Mouse (Mus musculus) neutrophil, adult 5-6 weeks (primary cell): Measurements from ENCODE around the gene Kdm2b. TPM values are rescaled to one million over a fixed set of nuclear protein-coding genes. Genes with fewer than 3 reads are reported as not detected.

Experiments
- ATAC-seq: fragments of 151-379, 151-347 bp; 2 replicates; pipeline ENCODE4 v1.8.0; 2017; ENCODE audit warnings: mild to moderate bottlenecking, moderate TSS enrichment; ENCODE audit not compliant: insufficient number of reproducible peaks, poor library complexity, low FRiP score, severe bottlenecking; ENCODE audit errors: extremely low read depth
- total RNA-seq: library from RNA; stranded (forward); fragments of 200-1000 nt; gene quantifications from 2 replicates; pipeline ENCODE4 v1.2.3, GENCODE M21; 2017

The Kdm2b gene
- total RNA-seq, 1 experiment from 2014 or later: 27.4 TPM

DNA sequence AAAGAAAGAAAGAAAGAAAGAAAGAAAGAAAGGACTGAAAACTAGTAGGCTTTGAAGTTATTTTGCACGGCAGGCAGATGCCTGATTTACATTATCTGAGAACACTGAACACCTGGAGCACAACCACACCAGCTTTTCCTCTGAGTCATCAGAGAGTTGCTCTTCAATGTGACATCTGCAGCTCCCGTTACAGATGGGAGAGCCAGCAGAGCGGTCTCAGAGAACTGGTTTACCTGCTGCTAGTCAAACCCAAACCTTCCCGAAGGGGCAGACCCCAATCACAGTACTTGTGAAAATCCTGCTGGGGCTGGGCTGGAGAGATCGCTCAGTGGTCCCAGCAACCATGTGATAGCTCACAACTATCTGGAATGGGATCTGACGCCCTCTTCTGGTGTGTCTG is 165.2 kb downstream of the Kdm2b start:
- ATAC-seq: no peak

DNA sequence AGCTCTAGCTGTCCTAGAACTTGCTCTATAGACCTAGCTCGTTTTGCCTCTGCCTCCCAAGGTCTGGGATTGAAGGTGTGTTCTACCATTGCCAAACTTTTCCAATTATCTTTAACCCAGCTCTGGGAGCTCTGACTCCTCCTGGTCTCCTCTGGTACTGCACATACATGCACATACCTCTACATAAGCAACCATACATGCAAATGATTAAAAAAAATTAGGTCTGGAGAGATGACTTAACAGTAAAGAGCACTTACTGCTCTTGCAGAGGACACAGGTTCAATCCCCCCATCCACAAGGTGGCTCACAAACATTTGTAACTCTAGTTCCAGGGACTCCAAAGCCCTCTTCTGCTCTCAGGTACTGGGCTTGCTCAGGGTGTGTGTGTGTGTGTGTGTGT is 165.6 kb downstream of the Kdm2b start:
- no peak for ATAC-seq

DNA sequence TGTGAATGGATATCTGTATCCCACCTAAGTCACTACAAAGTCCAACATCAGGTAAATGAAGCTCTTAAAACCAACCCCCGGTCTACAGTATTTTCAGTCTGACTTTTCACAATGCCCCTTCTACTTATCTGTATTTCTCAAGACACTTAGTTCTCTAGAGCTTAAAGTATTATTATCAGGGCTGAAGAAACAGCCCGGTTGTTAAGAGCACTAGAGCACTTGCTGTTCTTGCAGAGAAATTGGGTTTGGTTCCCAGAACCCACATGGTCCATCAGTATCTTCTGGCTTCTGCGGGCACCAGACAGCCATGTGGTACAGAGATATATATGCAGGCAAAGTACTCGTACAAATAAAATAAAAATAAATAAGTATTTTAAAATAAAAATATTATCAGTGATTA is 167.2 kb downstream of the Kdm2b start:
- no peak for ATAC-seq

DNA sequence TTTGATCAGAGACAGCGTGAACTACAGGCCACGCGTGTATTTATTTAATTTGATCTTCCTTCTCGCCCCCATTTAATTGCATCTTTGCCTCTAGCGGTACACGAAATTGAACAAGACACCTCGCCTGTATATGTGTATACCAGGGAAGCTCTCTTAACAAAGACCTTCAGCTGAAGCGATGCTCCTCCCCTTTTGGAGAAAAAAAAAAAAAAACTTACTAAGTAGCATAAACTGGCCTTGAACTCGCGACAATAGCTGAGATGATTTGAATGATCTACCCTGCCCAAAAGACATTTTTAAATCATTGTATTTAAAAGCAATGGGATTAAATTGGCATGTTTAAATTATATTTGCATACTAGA is 168.1 kb downstream of the Kdm2b start:
- ATAC-seq: peak; percentile 10; the same call in 1 of the 2 replicates

DNA sequence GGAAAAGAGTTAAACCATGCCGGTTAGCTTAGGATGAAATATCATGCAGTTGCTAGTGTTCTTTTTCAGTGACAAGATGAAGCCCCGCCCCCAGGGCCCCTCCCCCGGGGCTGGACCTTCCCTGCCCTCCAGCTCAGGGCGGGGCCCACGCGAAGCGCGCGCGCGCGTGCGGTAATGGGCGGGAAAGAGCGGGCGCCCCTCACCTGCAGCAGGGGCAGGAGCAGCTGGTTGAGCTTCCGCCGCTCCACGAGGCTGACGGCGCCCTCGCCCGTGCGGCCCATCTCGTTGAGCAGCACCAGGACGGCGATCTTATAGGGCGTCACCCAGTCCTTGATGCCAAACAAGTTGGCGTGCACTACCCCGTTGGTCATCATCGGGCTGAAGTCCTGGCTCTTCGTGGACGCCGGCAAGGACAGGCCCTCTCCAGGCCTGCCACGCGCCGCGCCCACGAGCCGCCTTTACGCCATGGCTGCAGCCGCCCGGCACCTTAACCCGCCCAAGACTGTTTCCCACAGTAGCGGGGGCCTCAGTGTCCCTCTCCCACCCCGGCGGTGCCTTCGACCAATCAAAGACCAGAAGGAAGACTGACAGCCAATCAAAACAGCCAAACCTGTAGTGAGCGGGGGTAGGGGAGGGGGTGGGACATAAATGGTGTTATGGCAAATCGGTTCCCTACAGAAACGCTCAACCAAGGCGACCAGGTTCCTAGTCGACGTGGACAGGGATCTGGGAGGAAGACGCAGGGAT is 168.7 kb downstream of the Kdm2b start, which contains the start of gene Anapc5:
Gene Anapc5 (minus strand): TSS at position 563 of the 747 bp plus-strand sequence.
- ATAC-seq: peak; percentile 96

Other genes starting within 250 kb of the Kdm2b start
- gene Camkk2, start 210.4 kb downstream of the Kdm2b start, total RNA-seq: 38.7 and 39.8 TPM in 2 replicates
- 205 and 210 TPM in 2 replicates for gene Anapc5, start 168.5 kb downstream of the Kdm2b start, total RNA-seq
- gene Rnf34, start 139.8 kb downstream of the Kdm2b start, total RNA-seq: 28.2 and 33.8 TPM in 2 replicates
- gene Orai1, start 25.3 kb upstream of the Kdm2b start, total RNA-seq: 36.6 and 38.4 TPM in 2 replicates
- not detected in 2 replicates for gene Morn3, start 57.2 kb upstream of the Kdm2b start, total RNA-seq
- 1.8 and 2.0 TPM in 2 replicates for gene Tmem120b, start 78.6 kb upstream of the Kdm2b start, total RNA-seq
- 32.0 TPM in 2 replicates for gene Rhof, start 142.9 kb upstream of the Kdm2b start, total RNA-seq
- gene Setd1b, start 152.4 kb upstream of the Kdm2b start, total RNA-seq: 18.6 and 23.1 TPM in 2 replicates
- 14.1 and 18.6 TPM in 2 replicates for gene Psmd9, start 179.6 kb upstream of the Kdm2b start, total RNA-seq
- gene Hpd, start 192.9 kb upstream of the Kdm2b start, total RNA-seq: not detected in 2 replicates